ENCODE assay signal across 8 mouse cellular contexts in genomic region chr10:120428430-120429198, GRCm38 (mm10). TPM values are rescaled to one million over a fixed set of nuclear protein-coding genes. Genes with fewer than 3 reads are reported as not detected.
DNase-seq lines count a peak whose midpoint lies in the region; ATAC-seq lines count a peak whose summit lies in the region.

No protein-coding gene starts in this region.

- 0 out of 2 replicates have a peak overlapping the region, but pooled peaks have one; percentile 13 for H3K9ac ChIP-seq in hindbrain, embryonic 14.5 days
- no peak overlapping the region for H3K9ac ChIP-seq in limb, embryonic 15.5 days
- H3K9ac ChIP-seq in neural tube, embryonic 14.5 days (replicated peaks; ENCODE audit: low read depth, low read length) = no peak overlapping the region

- WGBS in hindbrain, embryonic 14.5 days = 59% methylated on average over 33 of the region's 33 CpGs
- WGBS in limb, embryonic 15.5 days = 49% methylated on average over 33 of the region's 33 CpGs
- 64% methylated on average over 33 of the region's 33 CpGs for WGBS in neural tube, embryonic 14.5 days

- peaks cover 37% of the 10 kb centered on the region; the same call in 1 of the 2 replicates for H3K4me1 ChIP-seq in hindbrain, embryonic 14.5 days (replicated peaks; ENCODE audit: control insufficient read depth, insufficient read depth, low read length)
- peaks cover 54% of the 10 kb centered on the region for H3K4me1 ChIP-seq in limb, embryonic 15.5 days
- 0 out of 2 replicates have a peak, but pooled peaks cover 2% of the 10 kb centered on the region for H3K4me1 ChIP-seq in neural tube, embryonic 14.5 days (ENCODE audit: control insufficient read depth, insufficient read depth, low read length)

- H3K4me3 ChIP-seq in hindbrain, embryonic 14.5 days (replicated peaks; ENCODE audit: low read length) = no peak overlapping the region
- peak overlapping the region; percentile 4; the same call in 1 of the 2 replicates for H3K4me3 ChIP-seq in limb, embryonic 15.5 days
- H3K4me3 ChIP-seq in neural tube, embryonic 14.5 days (ENCODE audit: low read depth, low read length) = no peak overlapping the region

- H3K4me2 ChIP-seq in hindbrain, embryonic 14.5 days (replicated peaks) = peak overlapping the region; percentile 31
- H3K4me2 ChIP-seq in limb, embryonic 15.5 days = peak overlapping the region; percentile 17
- H3K4me2 ChIP-seq in neural tube, embryonic 14.5 days (ENCODE audit: low read depth, low read length) = peak overlapping the region; percentile 1; the same call in 1 of the 2 replicates

- DNase-seq in layer of hippocampus, adult 11-12 months (ENCODE audit: low spot score) = peak; percentile 18
- no peak for DNase-seq in layer of hippocampus, adult 9-10 months (ENCODE audit: low spot score)
- DNase-seq in cerebellum, adult 11-12 months = peak; percentile 9
- peak; percentile 52 for DNase-seq in gastrocnemius, adult 18-20 months (ENCODE audit: low spot score)
- peak; percentile 64 for DNase-seq in hindbrain, embryonic 14.5 days (ENCODE audit: low spot score)

- no peaks in the 10 kb centered on the region for H3K9me3 ChIP-seq in hindbrain, embryonic 14.5 days (ENCODE audit: control insufficient read depth, low read length)
- H3K9me3 ChIP-seq in limb, embryonic 15.5 days = no peaks in the 10 kb centered on the region
- H3K9me3 ChIP-seq in neural tube, embryonic 14.5 days (ENCODE audit: control insufficient read depth, low read length) = no peaks in the 10 kb centered on the region

- no peaks in the 10 kb centered on the region for H3K36me3 ChIP-seq in hindbrain, embryonic 14.5 days (replicated peaks; ENCODE audit: control insufficient read depth, insufficient read depth)
- H3K36me3 ChIP-seq in limb, embryonic 15.5 days = no peaks in the 10 kb centered on the region
- no peaks in the 10 kb centered on the region for H3K36me3 ChIP-seq in neural tube, embryonic 14.5 days (ENCODE audit: control insufficient read depth, insufficient read depth, low read length)

- no peaks in the 10 kb centered on the region for H3K27me3 ChIP-seq in hindbrain, embryonic 14.5 days (ENCODE audit: control insufficient read depth, insufficient read depth, low read length)
- no peaks in the 10 kb centered on the region for H3K27me3 ChIP-seq in limb, embryonic 15.5 days
- H3K27me3 ChIP-seq in neural tube, embryonic 14.5 days (ENCODE audit: control insufficient read depth, insufficient read depth, low read length) = no peaks in the 10 kb centered on the region

- ATAC-seq in hindbrain, embryonic 14.5 days (ENCODE audit: low FRiP score) = peak; percentile 84; the same call in 1 of the 2 replicates
- ATAC-seq in limb, embryonic 15.5 days (ENCODE audit: insufficient number of reproducible peaks, low FRiP score, low TSS enrichment, low read depth) = 0 out of 2 replicates have a peak, but pooled peaks have one; percentile 47
- peak; percentile 57; the same call in 1 of the 2 replicates for ATAC-seq in neural tube, embryonic 14.5 days (ENCODE audit: low read depth)
- ATAC-seq in activated CD4-positive, CD25-positive, alpha-beta regulatory T cell, adult 4 months = no peak

- H3K27ac ChIP-seq in hindbrain, embryonic 14.5 days = 0 out of 2 replicates have a peak overlapping the region, but pooled peaks have one; percentile 11
- H3K27ac ChIP-seq in limb, embryonic 15.5 days = peak overlapping the region; percentile 6
- H3K27ac ChIP-seq in neural tube, embryonic 14.5 days (ENCODE audit: low read depth, low read length) = no peak overlapping the region

RNA-seq across cellular contexts. Expression of gene Hmga2, which starts 47.7 kb away (rescaled TPM):
- under 1 TPM; 0.09 to 0.12 TPM for total RNA-seq in gastrocnemius, adult 18-20 months (2021)
- 1.7 and 2.1 TPM in 2 replicates for polyA plus RNA-seq in hindbrain, embryonic 14.5 days (2014; fragmentation: Nextera tagmentation; extraction: Ambion mirVana)
- 11.0 and 18.4 TPM in 2 replicates for polyA plus RNA-seq in limb, embryonic 15.5 days (2015; fragmentation: Nextera tagmentation; extraction: Ambion mirVana)
- 3.4 and 3.7 TPM in 2 replicates for polyA plus RNA-seq in neural tube, embryonic 14.5 days (2014; fragmentation: Nextera tagmentation; extraction: Ambion mirVana)
- polyA plus RNA-seq in activated CD4-positive, CD25-positive, alpha-beta regulatory T cell, adult 4 months (2017; shearing (Covaris generic)) = under 1 TPM in 1 of 2 experiments, not detected in 1; 0.26 TPM
